Mouse (Mus musculus) left cerebral cortex, adult 11 months (tissue): ENCODE data around the gene Tmem117.
A peak's percentile ranks its signal among the peaks of the same experiment; 100 is the strongest.

Experiments used
- DNase-seq: peaks from one replicate; pipeline ENCODE4 v3.0.0; 2022; ENCODE audit warnings: low spot score

The Tmem117 gene

DNA sequence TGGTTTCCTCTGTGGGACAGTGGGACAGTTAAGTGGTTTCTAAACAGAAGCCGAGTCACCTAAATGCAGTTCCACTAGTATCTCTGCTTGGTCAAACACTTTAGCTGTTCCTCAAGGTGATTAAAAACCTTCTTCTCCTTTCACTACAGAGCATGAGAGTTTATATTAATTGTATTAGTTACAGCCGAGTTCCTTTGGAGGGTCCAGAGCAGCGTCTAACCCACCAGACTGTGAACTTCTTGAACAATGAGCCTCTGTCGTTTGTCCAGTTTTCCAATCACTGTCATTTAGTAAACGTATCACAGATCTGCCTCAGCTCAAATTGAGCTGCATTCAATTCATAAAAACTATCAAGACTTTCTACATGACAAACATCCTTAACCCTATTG lies 400.4 kb downstream of the Tmem117 start:
- no peak for DNase-seq

DNA sequence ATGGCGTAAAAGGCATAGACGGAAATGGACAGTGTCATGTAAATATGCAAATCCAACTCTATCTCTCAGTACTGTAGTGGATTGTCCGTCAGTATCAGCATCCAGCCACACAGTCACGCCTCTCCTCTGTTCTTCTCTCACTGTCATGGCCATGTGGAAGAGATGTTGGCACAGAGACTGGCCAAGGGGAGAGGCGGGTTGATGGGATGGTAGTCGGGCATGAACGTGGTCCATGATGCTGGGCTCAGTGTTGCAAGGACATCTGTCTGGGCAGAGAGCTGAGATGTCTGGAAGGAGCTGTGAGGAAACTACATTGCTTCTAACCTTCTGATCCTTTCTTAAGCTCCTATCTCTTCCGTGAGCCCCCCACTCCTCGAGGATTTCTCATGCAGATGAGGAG lies 413.4 kb downstream of the Tmem117 start:
- DNase-seq = no peak

DNA sequence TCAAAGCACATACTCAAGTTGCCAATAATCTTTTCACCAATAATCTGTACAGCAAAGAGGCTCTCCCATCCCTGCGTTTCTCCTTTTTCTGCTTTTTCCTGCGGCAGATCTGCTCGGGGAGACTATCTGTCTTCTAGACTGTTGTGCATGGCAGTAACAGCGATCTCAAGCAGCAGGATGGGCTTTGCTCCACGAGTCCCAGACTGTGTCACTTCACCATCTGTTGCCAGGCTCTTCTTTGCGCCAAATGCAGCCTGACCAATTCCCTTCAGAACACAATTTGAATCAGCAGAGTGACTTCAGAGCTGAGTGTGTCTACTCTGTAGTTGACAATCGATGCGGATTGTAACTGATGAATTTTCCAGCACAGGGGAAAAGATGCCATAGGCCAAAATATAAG lies 415.0 kb downstream of the Tmem117 start:
- peak; percentile 26 for DNase-seq

DNA sequence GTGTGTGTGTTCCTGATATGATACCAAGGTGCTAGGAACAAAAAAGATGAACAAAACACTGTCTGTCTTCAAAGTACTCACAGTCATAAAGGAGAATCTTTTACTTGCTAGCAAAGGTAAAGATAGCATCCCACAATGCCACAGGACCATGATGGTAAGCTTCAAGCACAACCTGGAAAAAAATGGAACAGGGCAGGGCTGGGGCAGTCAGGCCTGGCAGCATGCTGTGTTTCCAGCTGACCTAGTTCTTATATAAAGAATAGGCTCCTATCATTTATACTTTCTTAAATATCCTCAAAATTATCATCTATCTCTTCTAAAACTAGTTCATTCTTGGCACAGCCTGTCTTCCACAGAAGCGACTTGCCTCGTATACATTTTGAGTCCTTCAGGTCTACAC lies 418.5 kb downstream of the Tmem117 start:
- no peak for DNase-seq

DNA sequence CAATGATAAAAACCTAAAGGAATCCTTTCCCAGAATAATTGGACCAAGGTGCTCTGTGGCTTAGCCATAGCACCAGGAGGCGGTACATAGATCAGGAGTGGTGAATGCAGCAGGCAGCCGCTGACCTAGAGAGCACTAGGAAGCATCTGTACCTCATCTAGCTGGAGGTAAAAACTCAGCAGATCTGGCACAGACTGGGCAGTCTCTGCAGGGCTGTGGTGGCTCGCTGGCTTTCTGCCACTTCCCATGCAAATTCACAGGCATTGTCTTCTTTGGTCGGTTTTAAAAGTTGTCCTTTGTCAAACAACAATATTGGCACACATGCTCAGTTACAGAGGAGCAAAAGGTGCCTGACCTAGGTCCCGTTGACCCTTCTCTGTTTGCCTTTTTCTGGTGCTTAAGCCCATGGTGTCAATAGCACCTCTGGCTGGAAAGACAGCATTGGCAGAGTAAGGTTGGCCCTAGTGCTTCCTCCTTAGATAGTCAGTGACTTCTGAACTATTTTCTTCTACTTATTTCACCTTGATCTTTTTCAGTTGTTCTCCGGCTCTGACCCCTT lies 420.2 kb downstream of the Tmem117 start:
- DNase-seq = no peak

DNA sequence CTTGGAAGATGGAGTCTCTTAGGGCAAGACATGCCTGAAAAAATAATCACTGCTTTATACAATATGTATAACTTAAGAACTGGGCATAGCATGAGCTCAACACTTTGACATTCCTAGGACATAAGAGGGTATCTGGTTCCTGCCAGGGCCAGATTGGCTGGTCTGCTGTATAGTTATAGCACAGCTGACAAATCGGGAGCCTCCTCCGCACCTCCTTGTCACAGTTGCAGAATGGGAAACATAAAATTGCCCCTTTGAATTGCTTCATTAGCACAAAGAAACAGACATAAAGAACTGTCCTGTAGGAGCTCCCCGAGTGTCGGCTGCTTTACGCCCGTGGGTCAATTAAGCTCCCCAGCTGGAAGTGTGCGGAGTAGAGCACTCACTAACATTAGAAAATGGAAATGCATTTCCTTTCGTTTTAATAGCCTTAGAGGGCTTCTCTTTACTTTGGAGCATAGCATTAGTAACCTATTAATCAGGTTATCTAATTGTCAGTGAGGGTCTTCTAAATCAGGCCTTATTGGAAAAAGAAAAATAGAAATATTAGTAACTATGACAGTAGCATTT lies 426.1 kb downstream of the Tmem117 start:
- no peak for DNase-seq

DNA sequence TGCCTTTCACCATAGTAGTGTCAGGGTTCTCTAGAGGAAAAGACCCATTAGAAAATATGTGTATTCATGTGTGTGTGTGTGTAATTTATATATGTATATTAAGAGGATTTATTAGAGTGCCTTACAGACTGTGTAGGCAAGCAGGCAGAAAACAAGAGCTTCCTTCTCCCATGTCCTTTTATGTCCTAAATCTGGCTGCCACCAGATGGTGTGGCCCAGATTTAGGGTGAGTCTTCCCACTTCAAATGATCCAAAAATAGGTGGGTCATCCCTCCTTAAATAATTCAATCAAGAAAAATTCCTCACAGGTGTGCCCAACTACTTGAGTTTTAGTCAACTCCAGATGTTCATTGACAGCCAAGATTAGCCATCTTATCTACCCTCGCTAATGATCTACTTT lies 439.0 kb downstream of the Tmem117 start:
- DNase-seq = no peak

DNA sequence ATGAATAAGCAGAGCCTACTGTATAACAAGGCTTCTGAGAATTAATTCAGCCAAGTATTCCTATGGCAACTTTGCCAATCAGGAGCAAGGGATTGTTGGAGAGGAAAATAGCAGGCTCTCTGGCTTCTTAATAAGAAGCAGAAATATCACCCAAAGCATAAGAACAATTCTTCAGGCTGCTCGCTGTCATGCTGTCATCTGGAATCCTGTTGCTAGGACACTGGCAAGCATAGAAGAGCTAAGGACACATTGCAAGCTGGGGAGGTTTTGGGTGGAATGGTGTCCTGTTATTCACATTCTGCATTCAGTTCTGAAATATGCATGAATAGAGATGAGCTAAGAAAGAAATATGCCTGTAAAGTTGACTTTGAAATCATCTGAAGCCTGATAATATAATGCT lies 439.8 kb downstream of the Tmem117 start:
- no peak for DNase-seq

DNA sequence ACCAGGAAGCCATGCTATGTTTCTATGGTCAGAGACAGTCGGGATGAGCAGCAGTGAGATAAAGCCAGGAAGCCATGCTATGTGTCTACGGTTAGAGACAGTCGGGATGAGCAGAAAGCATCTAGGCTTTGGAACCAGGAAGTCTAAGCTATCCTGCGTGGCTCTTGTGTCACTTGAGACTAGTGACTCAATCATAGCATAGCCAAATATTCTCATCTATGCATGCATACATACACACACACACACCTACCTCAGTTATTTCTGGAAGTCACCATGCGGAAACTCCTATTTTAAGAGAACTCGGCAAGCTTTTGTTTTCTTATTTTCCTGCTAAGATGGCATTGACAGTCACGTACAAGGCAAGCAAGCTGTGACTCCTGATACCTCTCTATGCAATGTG lies 441.8 kb downstream of the Tmem117 start:
- no peak for DNase-seq

DNA sequence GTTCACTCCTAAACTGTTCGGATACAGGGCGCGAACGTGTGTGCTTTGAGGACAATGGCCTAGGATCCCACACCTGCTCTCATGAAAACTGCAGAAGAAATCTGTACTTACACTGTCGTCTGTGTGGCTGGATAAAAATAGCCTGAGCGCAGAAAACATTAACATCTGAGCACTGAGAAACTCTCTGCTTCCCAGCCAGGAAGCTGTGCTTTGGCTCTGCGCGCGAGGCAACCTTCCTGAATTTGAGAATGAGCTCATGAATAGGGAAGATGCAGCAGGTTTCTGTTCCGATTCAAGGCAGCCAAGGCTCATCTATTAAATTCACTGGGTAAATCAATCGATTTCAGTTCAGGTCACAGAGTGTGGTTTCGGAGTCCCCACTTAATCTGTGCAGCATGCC lies 446.3 kb downstream of the Tmem117 start:
- peak; percentile 49 for DNase-seq

DNA sequence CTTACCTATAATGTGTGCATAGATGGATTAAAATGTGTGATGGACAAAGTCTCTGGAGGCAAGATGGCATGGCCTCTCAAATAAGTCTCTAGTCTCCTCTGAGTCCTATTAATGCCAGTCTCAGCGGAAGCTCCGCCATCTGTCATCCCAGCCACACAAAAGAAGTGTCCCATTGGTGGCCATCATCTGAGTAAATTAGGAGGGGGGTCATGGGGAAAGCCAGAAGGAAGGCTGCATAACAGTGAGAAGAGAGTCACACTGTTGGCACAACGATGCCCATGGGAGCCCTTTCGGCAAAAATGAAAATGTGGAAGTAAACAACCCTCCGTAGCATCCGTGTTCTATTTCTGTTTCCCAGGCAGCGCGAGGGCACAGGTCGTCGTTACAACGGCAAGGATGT lies 452.6 kb downstream of the Tmem117 start:
- DNase-seq = no peak

DNA sequence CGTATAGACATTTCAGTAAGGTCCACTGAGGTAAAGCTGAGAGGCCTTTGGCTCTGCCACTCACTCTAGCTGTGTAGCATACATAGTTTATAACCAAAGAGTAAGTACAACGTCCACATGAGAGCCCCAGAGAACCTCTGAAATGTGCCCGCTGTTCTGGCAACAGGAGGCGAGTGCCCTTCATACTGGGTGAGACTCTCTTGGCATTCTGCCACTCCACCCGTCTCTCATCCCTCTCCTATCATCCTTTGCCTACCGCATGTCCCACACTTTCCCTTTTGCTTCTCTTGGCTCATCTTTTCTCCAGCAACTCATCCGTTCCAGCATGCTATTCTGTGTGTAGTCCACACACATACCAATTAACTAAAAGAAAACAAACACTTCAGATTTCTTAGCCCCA lies 456.9 kb downstream of the Tmem117 start:
- no peak for DNase-seq

DNA sequence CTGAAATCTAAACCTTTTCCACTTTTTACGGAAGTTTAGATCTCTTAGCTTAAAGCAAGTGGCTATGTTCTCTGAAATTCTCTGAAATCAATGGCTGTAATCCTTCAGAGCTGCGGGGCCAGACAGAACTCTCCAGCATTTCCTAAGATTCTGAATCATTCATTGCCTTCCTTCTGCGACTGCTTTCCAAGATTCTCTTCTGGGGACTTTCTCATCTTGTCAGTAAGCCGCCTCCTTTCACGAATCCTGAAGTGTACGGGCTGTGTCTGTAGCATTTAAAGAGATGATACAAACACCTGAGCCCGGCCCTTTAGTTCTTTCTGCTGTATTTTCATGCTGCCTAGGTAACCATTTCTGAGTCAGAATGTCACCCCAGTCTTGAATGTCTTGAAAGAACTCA lies 471.1 kb downstream of the Tmem117 start:
- DNase-seq = no peak

DNA sequence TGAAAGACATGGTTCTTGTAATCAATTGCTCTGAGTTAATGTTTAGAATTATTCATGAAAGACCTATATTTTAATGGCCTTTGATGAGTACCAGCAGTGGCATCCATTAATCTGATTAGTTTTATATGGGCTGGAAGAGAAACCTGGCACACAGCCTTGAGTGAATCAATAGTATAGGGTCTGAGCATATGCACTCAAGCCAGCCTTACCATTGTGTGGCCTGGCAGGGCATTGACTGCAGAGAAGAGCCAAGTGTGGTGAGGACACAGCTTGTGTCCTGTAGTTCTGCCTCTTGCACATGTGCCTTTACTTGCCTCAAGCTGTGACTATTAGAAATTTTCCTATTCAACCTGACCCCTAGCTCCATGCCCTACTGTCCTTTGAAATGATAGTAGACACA lies 472.5 kb downstream of the Tmem117 start:
- DNase-seq = no peak

DNA sequence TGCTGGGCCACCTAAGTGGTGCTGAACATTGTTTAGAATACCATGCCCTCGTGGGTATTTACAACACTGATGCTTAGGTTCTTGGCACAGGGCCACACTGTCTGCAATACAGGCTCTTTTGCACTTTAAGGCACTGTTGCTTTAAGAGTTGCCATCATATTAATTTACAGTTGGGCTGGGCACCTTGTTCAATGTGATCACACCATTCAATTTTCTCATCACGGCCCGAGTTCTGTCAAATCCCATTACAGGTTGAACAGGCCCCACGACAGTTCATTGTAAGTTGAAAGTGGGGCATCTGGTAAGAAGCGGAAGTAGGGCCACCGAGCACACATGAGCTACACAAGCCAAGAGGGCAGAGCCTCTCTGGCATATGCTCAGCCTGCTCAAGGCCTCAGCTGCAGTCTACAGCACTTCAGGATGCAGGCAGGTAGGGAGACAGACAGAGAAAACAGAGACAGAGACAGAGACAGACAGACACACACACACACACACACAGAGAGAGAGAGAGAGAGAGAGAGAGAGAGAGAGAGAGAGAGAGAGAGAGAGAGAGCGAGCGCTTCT lies 478.3 kb downstream of the Tmem117 start:
- no peak for DNase-seq

DNA sequence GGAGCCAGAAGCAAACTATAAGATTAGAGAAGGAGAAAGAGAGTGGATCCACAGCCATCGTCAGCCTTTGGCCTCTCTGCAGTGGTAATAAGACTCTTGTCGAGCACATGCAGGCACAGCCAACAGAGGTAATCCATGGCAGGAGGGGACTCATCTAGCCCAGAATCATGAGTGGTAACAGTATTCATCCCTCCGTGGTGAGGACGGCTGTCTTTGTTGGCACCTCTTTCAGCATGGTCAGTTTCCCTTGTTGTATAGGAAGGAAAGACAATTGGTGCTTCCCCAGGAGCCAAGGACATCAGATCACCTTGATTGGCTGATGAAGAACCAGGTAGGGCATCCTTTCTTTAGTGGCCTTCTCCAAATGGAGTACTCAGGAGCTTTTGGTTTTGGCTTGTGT lies 479.6 kb downstream of the Tmem117 start:
- no peak for DNase-seq

DNA sequence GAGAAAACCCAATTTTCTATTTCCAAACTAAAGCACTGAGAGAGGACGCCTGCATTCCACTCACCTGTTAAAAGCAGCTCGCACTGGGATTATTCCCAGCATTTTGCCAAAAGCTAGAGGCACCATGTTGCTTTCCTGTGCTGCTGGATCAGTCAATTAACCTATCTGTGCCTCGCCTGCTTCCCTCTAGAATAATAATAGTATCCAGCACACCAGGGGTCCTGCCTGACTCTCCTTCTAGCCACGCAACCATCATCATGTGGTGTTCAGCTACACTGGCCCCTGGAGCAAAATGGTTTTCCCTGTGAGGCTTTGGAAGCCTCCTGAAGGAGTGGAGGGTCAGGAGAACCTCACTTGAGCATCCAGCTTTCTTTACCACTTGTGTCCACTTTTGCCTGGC lies 502.4 kb downstream of the Tmem117 start:
- DNase-seq = no peak

DNA sequence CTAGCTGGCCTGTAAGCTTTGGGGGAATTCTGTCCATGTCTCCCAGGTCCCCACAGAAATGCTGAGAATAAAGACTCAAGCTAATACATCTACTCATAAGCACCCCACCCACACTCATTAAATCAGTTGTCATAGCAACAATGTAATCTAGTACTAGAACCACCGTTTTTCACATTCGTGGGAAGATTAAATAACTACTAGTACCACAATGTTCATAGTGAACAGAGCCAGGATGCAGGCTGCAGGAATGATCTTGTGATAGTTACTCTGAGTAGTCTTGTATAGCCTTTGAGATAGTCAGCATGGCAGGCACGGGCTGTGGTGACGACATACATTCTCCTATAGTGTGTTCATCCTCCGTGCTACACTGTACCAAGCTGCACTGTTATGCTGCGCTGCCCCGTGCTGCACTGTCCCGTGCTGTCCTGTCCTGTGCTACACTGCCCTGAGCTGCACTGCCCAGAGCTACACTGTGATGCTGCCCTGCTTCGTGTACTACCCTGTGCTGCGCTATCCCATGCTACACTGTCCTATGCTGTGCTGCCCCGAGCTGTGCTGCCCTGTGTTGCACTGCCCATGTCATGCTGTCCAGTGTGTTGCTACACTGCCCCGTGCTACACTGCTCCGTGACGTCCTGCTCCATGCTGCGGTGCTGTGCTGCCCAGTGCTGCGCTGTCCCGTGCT lies 507.0 kb downstream of the Tmem117 start:
- DNase-seq = peak; percentile 13

DNA sequence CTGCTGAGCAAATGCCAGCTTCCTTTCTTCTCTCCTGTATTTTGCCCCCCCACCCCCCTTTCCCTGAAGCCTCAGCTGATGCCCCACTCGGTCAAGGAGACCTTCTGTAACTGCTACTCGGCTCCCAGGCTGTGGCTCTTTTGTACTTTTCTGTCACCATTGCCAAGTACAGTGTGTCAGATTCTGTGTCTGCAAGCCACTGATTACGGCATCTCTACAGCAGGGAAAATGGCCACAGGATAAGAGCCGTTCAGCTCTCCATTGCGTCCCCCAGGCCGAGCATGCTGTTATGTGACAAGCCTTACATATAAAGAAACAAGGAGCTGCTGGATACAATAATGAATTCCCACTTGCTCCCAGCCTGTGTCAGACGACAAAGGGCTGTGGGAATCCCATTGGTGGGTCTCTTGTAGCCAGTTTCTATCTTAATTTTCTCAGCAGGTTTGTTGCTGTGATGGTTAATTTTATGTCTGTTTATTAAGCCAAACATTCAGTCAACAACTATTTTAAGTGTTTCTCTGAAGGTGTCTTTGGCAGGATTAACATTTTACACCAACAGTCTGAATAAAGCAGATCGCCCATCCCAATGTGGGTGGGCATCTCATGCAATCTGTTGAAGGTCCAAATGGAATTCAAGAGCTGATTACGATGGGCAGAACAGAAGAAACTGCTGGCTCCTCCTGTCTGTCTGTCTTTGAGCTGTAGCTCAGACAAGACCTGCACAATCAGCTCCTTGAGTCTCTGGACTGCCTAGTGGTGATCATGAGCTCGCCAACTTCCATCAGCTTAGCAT lies 508.2 kb downstream of the Tmem117 start:
- no peak for DNase-seq

DNA sequence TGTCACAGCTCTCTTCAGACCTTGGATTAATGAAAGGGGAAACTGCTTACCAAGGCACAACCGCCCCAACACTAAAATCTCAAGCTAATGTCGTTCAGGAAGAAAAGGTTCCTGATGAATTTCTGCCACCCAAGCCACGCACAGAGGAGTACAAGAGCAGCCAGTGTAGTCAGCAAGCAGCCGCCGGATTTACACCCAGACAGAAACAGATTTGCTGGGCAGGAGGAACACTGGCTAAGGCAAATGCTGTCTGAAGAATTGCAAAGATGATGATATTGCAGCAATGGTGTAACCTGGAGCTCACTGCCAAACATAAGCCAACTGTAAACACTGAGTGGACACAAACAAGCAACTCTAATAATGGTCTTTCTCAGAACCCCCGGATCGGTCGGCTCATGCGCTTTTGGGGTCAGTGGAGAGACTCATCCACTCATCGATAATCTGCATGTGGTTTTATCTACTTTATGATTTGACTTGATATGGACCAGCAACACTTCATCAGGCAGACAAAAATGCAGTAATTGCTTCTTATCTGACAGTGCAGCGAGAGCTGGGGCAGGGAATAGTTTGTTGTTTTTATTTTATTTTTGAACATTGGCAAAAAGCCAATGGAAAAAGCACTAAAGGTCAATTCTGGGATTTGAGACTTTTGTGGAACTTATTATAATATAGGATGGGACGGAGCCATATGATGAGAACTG lies 509.8 kb downstream of the Tmem117 start:
- no peak for DNase-seq

DNA sequence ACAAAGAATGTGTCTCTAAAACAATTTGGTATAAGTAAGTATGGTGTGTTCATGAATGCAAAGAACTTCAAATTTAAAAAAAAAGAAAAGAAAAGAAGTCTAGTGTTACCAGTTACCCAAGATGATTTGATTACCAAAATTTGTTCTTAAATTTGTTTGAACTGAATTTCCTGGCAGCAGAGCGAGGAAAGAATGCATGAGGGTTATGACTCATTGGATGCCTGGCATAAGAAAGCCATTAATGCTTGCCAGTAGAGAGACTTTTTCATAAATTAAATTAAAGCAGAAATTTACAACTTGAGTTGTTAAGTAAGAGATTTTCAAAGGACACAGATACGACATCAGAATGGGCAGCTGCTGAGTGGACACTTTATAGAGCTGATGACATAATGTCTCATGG lies 515.1 kb downstream of the Tmem117 start:
- DNase-seq = no peak

DNA sequence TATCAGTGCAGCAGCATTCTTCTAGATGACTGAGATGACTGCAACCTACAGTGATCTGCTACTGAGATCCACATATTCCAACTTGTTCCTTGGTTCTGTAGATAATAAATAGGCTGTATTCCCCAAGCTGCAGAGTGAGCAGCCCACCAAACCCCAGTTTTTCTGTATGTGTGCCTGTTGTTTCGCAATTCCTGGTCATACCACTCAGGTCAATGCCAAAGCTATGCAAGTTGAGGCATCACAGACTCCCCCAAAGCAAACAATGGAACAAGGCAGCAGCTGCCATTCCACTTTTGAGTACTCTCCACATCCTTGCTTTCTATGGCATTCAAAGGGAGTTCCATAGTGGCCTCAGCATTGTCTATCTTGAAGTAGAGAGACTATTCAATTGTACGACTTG lies 516.1 kb downstream of the Tmem117 start:
- DNase-seq = no peak
